Mouse (Mus musculus) stomach, embryonic 14.5 days (tissue): ENCODE results near the gene Negr1. TPM values are rescaled to one million over a fixed set of nuclear protein-coding genes. Genes with fewer than 3 reads are reported as not detected.

Source experiments
- ATAC-seq: fragments of 200-750 bp; cut with Nextera tagmentation; 2 replicates; pipeline ENCODE4 v1.8.0; 2017; ENCODE audit warnings: low read depth, moderate TSS enrichment; ENCODE audit not compliant: insufficient number of reproducible peaks, insufficient read depth, low FRiP score
- H3K27ac ChIP-seq: fragments of 300-500 bp; sonication (generic); 2 replicates; pipeline ENCODE4 v1.5.1; 2014; ENCODE audit warnings: mild to moderate bottlenecking, low read length, moderate library complexity, mixed read lengths
- H3K27me3 ChIP-seq: fragments of 300-500 bp; sonication (generic); 2 replicates; pipeline ENCODE4 v1.6.1; 2014; ENCODE audit warnings: low read length, control low read depth, mixed read lengths; ENCODE audit not compliant: control insufficient read depth, insufficient read depth
- H3K36me3 ChIP-seq: fragments of 300-500 bp; sonication (generic); 2 replicates; pipeline ENCODE4 v1.6.1; 2014; ENCODE audit warnings: mild to moderate bottlenecking, control low read depth, low read length, moderate library complexity, mixed read lengths; ENCODE audit not compliant: control insufficient read depth, insufficient read depth
- H3K4me1 ChIP-seq: fragments of 300-500 bp; sonication (generic); 2 replicates; pipeline ENCODE4 v1.6.1; 2014; ENCODE audit warnings: low read length, control low read depth, mixed read lengths; ENCODE audit not compliant: control insufficient read depth, insufficient read depth
- H3K4me2 ChIP-seq: fragments of 300-500 bp; sonication (generic); replicated peaks from 2 replicates; pipeline ENCODE4 v1.6.1; 2014; ENCODE audit warnings: low read depth, low read length, control low read depth
- H3K4me3 ChIP-seq: fragments of 300-500 bp; sonication (generic); 2 replicates; pipeline ENCODE4 v1.5.1; 2014; ENCODE audit warnings: low read depth, low read length, control low read depth
- H3K9ac ChIP-seq: fragments of 300-500 bp; sonication (generic); replicated peaks from 2 replicates; pipeline ENCODE4 v1.6.1; 2014; ENCODE audit warnings: low read depth, mild to moderate bottlenecking, control low read depth, low read length, moderate library complexity, mixed read lengths
- H3K9me3 ChIP-seq: fragments of 300-500 bp; sonication (generic); 2 replicates; pipeline ENCODE4 v1.6.1; 2016; ENCODE audit warnings: low read depth, low read length, control low read depth; ENCODE audit not compliant: control insufficient read depth
- WGBS: fragments of 180-500 bp; shearing (Covaris S2); extraction: QIAGEN DNeasy Blood & Tissue Kit; methylation state at CpG from one replicate; pipeline ENCODE4 v1.1.7; 2014; 5-methylcytosine and 5-hydroxymethylcytosine counted together
- polyA plus RNA-seq: library from polyadenylated mRNA; unstranded; fragments of >200 nt; fragmentation: Nextera tagmentation; extraction: Ambion mirVana; gene quantifications from 2 replicates; pipeline ENCODE4 v1.2.1, GENCODE M21; 2014

The Negr1 gene
- 9.1 and 9.8 TPM in 2 replicates for polyA plus RNA-seq

DNA sequence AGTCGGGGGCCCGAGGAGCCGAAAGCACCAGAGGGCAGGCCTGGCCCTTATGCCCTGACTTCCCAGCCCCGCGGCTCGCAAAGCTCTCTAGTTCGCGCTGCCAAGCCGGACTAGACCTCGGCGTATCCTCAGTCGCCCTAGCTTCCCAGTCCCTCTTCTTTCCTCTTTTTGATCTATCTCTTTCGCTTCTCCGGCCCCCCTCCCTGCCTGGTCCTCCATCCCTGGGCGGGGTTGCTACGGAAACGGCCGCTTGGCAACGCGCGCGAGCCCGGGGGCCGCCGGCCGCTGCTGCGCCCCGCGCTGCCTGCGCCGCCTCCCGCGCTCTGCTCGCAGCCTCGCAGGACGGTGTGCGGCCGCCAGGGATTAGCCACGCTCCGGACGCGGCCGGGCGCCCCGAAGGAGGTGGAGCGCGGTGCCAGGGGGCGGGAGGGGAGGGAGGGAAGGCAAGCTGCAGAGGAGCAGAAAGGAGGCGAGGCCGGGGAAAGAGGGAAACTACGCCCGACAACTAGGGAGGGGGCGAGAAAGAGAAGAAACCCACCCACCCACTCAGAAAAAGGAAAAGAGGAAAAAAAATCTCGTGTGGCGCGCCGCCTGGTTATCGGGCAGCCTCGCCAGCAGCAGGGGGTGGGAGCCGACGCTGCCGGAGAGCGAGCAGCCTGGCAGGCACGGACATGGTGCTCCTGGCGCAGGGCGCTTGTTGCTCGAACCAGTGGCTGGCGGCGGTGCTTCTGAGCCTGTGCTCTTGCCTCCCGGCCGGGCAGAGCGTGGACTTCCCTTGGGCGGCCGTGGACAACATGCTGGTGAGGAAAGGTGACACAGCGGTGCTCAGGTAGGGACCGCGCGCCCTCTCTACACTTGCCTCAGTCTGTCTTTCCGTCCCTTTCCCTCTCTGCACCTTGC lies at the start of gene Negr1:
Gene Negr1, plus strand, starts transcription at position 271 of the 900 bp plus-strand sequence.
- ATAC-seq, result peak; percentile 80
- H3K27ac ChIP-seq, result peak within 1 kb of the TSS; percentile 63
- H3K9me3 ChIP-seq, result no peaks in the 10 kb centered on the region
- peak within 1 kb of the TSS; percentile 23 for H3K9ac ChIP-seq
- H3K4me3 ChIP-seq, result peak within 1 kb of the TSS; percentile 45
- H3K36me3 ChIP-seq, result no peaks in the 10 kb centered on the region
- H3K4me2 ChIP-seq, result peak within 1 kb of the TSS; percentile 91
- H3K4me1 ChIP-seq, result no peaks in the 10 kb centered on the region
- H3K27me3 ChIP-seq, result 0 out of 2 replicates have a peak, but pooled peaks cover 3% of the 10 kb centered on the region
- WGBS, result under 1% methylated on average over 76 of the region's 79 CpGs

- ATAC-seq, result no peak
Measured at GRCm38 (mm10) chr3:156526461-156526933, 35.1 kb upstream of the Negr1 start.

DNA sequence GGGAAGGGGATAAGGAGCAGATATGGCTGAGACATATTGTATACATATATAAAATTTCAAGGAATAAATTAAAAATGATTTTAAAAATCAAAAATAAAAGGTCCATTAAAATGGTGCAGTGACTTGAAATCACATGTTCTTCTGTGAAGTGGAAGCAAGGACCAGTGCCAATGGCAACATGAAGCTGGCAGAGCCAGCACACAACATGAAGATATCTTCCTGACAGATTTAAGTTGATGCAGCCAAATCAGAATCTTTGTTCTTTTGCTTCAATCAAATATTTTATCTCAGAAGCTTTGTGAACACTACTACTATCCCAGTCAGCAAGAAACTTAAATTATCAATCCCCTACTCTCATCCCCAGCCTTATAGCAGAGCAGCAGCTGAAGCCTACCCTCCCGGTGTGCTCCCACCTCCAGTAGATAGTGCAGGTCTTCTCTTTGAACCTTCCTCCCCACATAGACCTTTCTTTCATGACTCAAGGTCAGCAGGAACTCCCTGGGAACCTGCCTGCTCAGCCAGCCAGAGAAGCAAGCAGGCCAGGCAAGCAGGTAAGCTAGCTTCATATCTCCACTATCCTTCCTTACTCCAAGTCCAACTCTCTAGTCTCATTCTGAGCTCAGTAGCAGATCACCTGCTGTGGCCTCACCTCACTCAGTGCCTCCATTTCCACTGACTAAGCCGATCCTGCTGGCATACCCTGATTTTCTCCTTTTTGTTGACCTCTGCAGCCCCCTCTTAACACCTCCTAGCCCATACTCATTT lies 34.2 kb upstream of the Negr1 start:
- H3K27me3 ChIP-seq, result no peaks in the 10 kb centered on the region
- WGBS, result 77% methylated on average over 2 of the region's 2 CpGs
- H3K4me3 ChIP-seq, result no peak overlapping the region
- no peak overlapping the region for H3K9ac ChIP-seq
- H3K36me3 ChIP-seq, result no peaks in the 10 kb centered on the region
- no peak for ATAC-seq
- H3K27ac ChIP-seq, result no peak overlapping the region
- H3K9me3 ChIP-seq, result no peaks in the 10 kb centered on the region
- H3K4me2 ChIP-seq, result no peak overlapping the region
- H3K4me1 ChIP-seq, result no peaks in the 10 kb centered on the region

More at GRCm38 (mm10) chr3:156526461-156526933, 35.1 kb upstream of the Negr1 start:
- H3K4me2 ChIP-seq, result no peak overlapping the region
- no peaks in the 10 kb centered on the region for H3K27me3 ChIP-seq
- H3K36me3 ChIP-seq, result no peaks in the 10 kb centered on the region
- no peak overlapping the region for H3K4me3 ChIP-seq
- H3K27ac ChIP-seq, result no peak overlapping the region
- no peak overlapping the region for H3K9ac ChIP-seq
- no peaks in the 10 kb centered on the region for H3K4me1 ChIP-seq
- no peaks in the 10 kb centered on the region for H3K9me3 ChIP-seq
- 74% methylated on average over 8 of the region's 8 CpGs for WGBS

GRCm38 (mm10) chr3:156559441-156559825 lies 2.2 kb upstream of the Negr1 start:
- 19% methylated on average over 8 of the region's 8 CpGs for WGBS
- no peaks in the 10 kb centered on the region for H3K4me1 ChIP-seq
- ATAC-seq, result no peak
- no peak overlapping the region for H3K27ac ChIP-seq
- no peaks in the 10 kb centered on the region for H3K36me3 ChIP-seq
- no peaks in the 10 kb centered on the region for H3K9me3 ChIP-seq
- 0 out of 2 replicates have a peak overlapping the region, but pooled peaks have one; percentile 45 for H3K4me3 ChIP-seq
- H3K4me2 ChIP-seq, result peak overlapping the region; percentile 91
- no peak overlapping the region for H3K9ac ChIP-seq
- H3K27me3 ChIP-seq, result 0 out of 2 replicates have a peak, but pooled peaks cover 3% of the 10 kb centered on the region

GRCm38 (mm10) chr3:156559826-156560471 lies 1.6 kb upstream of the Negr1 start:
- 0 out of 2 replicates have a peak, but pooled peaks cover 3% of the 10 kb centered on the region for H3K27me3 ChIP-seq

GRCm38 (mm10) chr3:156560766-156561165 lies 828 bp upstream of the Negr1 start:
- H3K4me2 ChIP-seq, result peak overlapping the region; percentile 91
- 0 out of 2 replicates have a peak, but pooled peaks cover 3% of the 10 kb centered on the region for H3K27me3 ChIP-seq
- H3K4me1 ChIP-seq, result no peaks in the 10 kb centered on the region
- H3K36me3 ChIP-seq, result no peaks in the 10 kb centered on the region
- no peak overlapping the region for H3K9ac ChIP-seq
- 0% methylated on average over 27 of the region's 27 CpGs for WGBS
- H3K9me3 ChIP-seq, result no peaks in the 10 kb centered on the region
- peak overlapping the region; percentile 45; the same call in 1 of the 2 replicates for H3K27ac ChIP-seq
- ATAC-seq, result peak; percentile 84
- H3K4me3 ChIP-seq, result peak overlapping the region; percentile 45

More at GRCm38 (mm10) chr3:156559826-156560471, 1.6 kb upstream of the Negr1 start:
- no peaks in the 10 kb centered on the region for H3K36me3 ChIP-seq
- H3K27ac ChIP-seq, result no peak overlapping the region; the same call in 1 of the 2 replicates
- ATAC-seq, result no peak
- peak overlapping the region; percentile 91 for H3K4me2 ChIP-seq
- WGBS, result 8% methylated on average over 19 of the region's 19 CpGs
- peak overlapping the region; percentile 45 for H3K4me3 ChIP-seq
- no peaks in the 10 kb centered on the region for H3K9me3 ChIP-seq
- H3K4me1 ChIP-seq, result no peaks in the 10 kb centered on the region
- no peak overlapping the region for H3K9ac ChIP-seq

DNA sequence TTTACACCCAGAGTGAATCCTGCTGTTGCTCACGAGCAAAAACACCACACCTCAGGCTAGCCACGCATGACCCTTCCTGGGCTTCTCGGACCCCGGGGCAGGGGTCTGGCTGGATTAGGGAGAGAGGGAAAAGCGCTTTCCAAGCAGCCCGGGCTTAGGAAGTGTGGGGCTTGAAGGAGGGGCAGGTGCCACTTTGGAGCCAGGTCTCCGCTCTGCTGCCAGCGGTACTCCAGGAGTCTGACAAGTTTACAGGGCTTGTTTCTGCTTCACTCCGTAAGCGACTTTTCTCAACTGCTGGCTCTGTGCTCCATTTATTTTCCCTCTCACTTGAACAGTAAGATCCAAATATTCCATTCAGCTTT lies 811 bp downstream of the Negr1 start:
- 0 out of 2 replicates have a peak, but pooled peaks cover 3% of the 10 kb centered on the region for H3K27me3 ChIP-seq
- H3K4me3 ChIP-seq, result peak overlapping the region; percentile 45
- no peak overlapping the region; the same call in 1 of the 2 replicates for H3K27ac ChIP-seq
- under 1% methylated on average over 10 of the region's 10 CpGs for WGBS
- no peaks in the 10 kb centered on the region for H3K4me1 ChIP-seq
- ATAC-seq, result no peak
- H3K4me2 ChIP-seq, result peak overlapping the region; percentile 91
- peak overlapping the region; percentile 23; the same call in 1 of the 2 replicates for H3K9ac ChIP-seq
- no peaks in the 10 kb centered on the region for H3K36me3 ChIP-seq
- no peaks in the 10 kb centered on the region for H3K9me3 ChIP-seq
